Mouse (Mus musculus) ovary, adult 2 months (tissue): ENCODE data around the gene Dagla. TPM values are rescaled to one million over a fixed set of nuclear protein-coding genes. Genes with fewer than 3 reads are reported as not detected.

Experiments used
- polyA plus RNA-seq: library from polyadenylated mRNA; depleted of rRNA; stranded (reverse); fragments of >200 nt; gene quantifications from 2 replicates; pipeline ENCODE4 v1.2.3, GENCODE M21; 2012; rRNA removed

Dagla gene
- polyA plus RNA-seq = 15.0 and 16.1 TPM in 2 replicates

DNA sequence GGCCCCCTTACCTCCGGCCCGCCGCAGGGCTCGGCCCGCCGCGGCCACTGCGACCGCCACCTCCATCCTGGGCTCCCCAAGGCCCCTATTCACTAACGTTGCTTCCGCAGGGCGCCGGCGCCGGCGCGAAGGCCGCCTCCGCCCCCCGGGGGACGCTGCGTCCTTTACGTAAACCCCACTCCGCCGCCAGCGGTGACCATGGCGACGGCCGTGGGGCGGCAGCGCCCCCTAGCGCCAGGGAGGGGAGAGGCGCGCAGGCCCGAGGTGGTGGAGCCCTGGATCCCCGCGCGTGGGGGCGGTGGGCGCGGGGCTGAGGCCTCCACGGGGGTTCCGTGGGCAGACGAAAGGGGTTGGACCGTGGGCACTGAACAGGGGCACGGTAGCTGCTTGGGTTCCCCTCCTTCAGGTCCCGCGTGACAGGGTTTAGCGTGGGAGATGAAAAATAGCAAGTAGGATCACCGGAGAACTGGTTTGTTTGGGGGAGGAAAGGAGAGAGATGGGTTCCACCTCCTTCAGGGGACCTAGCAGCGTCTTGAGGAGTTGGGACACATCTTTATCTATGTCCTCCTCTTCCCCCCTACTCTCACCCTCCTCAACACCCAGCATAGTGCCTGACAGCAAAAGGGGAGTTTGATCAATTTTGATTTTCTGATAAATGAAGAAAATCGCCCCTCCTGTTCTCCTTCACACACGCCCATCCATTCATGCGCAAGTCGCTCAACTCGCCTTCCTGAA, at the start of gene Dagla:
Gene Dagla (minus strand): TSS at position 68 of the 735 bp plus-strand sequence.

DNA sequence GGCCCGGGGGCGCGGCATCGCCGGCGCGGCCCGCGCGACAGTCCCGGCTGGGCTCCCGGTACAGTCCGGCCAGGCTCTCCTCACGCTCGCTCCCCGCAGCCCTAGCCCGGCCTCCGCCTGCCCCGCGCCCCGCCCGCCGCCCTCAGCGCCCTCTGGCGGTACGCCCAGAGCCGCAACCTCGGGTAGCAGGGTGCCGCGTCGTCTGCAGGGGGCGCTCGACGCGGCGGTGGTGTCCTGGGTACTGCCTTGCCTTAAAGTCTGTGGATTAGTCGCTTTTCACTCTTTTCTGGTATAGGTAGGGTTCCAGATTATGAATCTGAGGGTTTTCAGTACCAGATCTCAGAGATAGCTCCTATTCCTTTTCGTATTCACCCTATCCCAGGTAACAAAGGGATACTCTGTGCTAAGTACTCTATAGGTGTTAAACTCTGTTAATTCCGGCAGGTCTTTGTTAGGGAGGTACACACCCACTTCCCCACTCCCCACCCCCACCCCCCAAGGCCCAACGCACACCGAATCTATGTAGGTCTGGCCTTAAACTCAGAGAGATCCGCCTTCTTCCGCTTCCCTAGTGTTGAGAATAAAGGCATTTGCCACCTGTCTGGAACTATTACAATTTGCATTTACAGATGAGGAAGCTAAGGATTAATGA, 63.9 kb downstream of the Dagla start, which contains the start of gene Myrf:
Gene Myrf (minus strand): TSS at position 95 of the 652 bp plus-strand sequence.

DNA sequence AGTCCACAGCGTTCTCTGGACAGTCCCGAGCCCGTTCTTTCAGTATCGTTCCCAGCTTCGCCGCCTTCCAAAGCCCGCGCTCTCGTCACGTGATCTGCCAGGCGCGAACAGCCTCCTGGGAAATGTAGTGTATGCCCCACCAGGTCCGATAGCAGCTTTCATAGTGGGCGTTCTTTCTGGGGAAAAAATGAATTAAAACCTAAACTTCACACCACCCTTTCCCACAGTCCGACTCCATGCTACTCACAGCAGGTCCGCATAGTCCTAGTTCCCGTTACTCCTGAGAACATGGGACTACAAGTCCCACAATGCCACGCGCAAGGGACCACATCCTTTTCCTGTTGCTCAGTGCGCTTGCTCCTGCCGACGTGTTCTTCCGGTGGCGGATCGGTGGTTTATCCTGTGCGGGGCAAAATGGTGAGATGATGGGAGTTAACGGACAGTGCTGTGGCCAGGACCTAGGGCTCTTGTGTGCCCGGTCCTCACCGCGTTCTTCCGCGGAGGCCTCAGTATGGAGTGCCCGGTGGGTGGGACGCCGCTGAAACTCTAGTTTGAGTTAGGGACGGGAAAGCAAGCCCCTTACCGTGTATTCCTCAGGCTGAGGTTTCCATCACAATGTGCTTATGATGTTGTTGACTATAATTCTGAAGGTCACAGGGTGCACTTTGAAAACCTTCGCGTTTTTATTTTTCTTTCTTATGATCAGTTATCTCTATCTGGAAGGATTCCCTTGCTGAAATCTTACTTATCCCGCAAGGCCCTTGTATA, 100.6 kb downstream of the Dagla start, which contains the start of the genes Tmem258 and Fen1:
Gene Tmem258 (plus strand): TSS at position 167 of the 768 bp plus-strand sequence.
Gene Fen1 (minus strand): TSS at position 322 of the 768 bp plus-strand sequence.

Other genes with a start within 250 kb of the Dagla start
- 233 and 251 TPM in 2 replicates for gene Fads2, start 203.1 kb downstream of the Dagla start, polyA plus RNA-seq
- 63.3 and 95.1 TPM in 2 replicates for gene Fads1, start 122.0 kb downstream of the Dagla start, polyA plus RNA-seq
- gene Tmem258, start 100.9 kb downstream of the Dagla start, polyA plus RNA-seq = 97.0 and 107 TPM in 2 replicates
- 18.0 and 24.8 TPM in 2 replicates for gene Fen1, start 100.7 kb downstream of the Dagla start, polyA plus RNA-seq
- 31.1 and 31.6 TPM in 2 replicates for gene Myrf, start 64.1 kb downstream of the Dagla start, polyA plus RNA-seq
- 42.2 and 53.2 TPM in 2 replicates for gene Syt7, start 84.2 kb upstream of the Dagla start, polyA plus RNA-seq
- 46.3 and 61.4 TPM in 2 replicates for gene Lrrc10b, start 152.6 kb upstream of the Dagla start, polyA plus RNA-seq
- gene Ppp1r32, start 178.1 kb upstream of the Dagla start, polyA plus RNA-seq = 16.4 and 18.1 TPM in 2 replicates
- gene Cpsf7, start 220.4 kb upstream of the Dagla start, polyA plus RNA-seq = 31.6 and 52.4 TPM in 2 replicates
- gene Sdhaf2, start 221.3 kb upstream of the Dagla start, polyA plus RNA-seq = 19.1 and 24.4 TPM in 2 replicates